Mouse (Mus musculus) ES-Bruce4 (cell line): ENCODE data around the gene Tnfsf12.

Experiments
- CTCF ChIP-seq: IDR thresholded peaks from one replicate; pipeline ENCODE4 v1.8.1; 2011; ENCODE audit warnings: low read depth, low read length
- POLR2A ChIP-seq: IDR thresholded peaks from one replicate; pipeline ENCODE4 v1.8.1; 2011; ENCODE audit warnings: low read length; ENCODE audit not compliant: insufficient read depth

- TF ChIP-seq POLR2A (peak; percentile 27), CTCF (no peak)
These were observed 30.3 kb upstream of the Tnfsf12 start for GRCm38 (mm10) chr11:69725951-69726350.
